Mouse (Mus musculus) bone marrow, adult 2 months (tissue): ENCODE results near the gene Camsap1. TPM values are rescaled to one million over a fixed set of nuclear protein-coding genes. Genes with fewer than 3 reads are reported as not detected.
A peak's percentile ranks its signal among the peaks of the same experiment; 100 is the strongest.

Experiments used
- H3K27ac ChIP-seq: fragments of 200-500 bp; 2 replicates; pipeline ENCODE4 v1.5.1; 2012; ENCODE audit warnings: low read depth, mild to moderate bottlenecking, control low read depth, inconsistent platforms, low read length; ENCODE audit not compliant: control insufficient read depth, poor library complexity, insufficient read depth
- H3K4me1 ChIP-seq: fragments of 200-500 bp; 2 replicates; pipeline ENCODE4 v1.6.1; 2011; ENCODE audit warnings: low read length; ENCODE audit not compliant: control insufficient read depth, insufficient read depth
- H3K4me3 ChIP-seq: fragments of 200-500 bp; replicated peaks from 2 replicates; pipeline ENCODE3; 2011; ENCODE audit warnings: mild to moderate bottlenecking, low read depth, low read length, control low read depth; ENCODE audit not compliant: control insufficient read depth
- CTCF ChIP-seq: fragments of 200-500 bp; IDR thresholded peaks from 2 replicates; pipeline ENCODE4 v1.5.1; 2011; ENCODE audit warnings: low read length, control low read depth; ENCODE audit not compliant: control insufficient read depth, insufficient read depth
- POLR2A ChIP-seq: fragments of 200-500 bp; IDR thresholded peaks from 2 replicates; pipeline ENCODE4 v1.6.1; 2011; ENCODE audit warnings: low read depth, mild to moderate bottlenecking, control low read depth, low read length, borderline replicate concordance; ENCODE audit not compliant: control insufficient read depth
- WGBS: fragments of 180-500 bp; shearing (Covaris S2); methylation state at CpG from one replicate; pipeline ENCODE4 v1.1.7; 2018; 5-methylcytosine and 5-hydroxymethylcytosine counted together
- polyA plus RNA-seq: library from polyadenylated mRNA; stranded (reverse); fragments of >200 nt; gene quantifications from 2 replicates; pipeline ENCODE4 v1.2.4, GENCODE M21; 2011; ENCODE audit warnings: low replicate concordance; ENCODE audit not compliant: missing spikeins, insufficient read depth, insufficient read length

Camsap1 gene
- polyA plus RNA-seq, 1 experiment, result 18.9 TPM

- Histone ChIP-seq H3K27ac (no peak overlapping the region), H3K4me1 (no peaks in the 10 kb centered on the region)
Observed at GRCm38 (mm10) chr2:25970426-25970825, 12.7 kb downstream of the Camsap1 start.

GRCm38 (mm10) chr2:25969319-25969718, 13.8 kb downstream of the Camsap1 start:
- no peak for TF ChIP-seq POLR2A
- TF ChIP-seq CTCF, result no peak
- WGBS, result 87% methylated on average over 4 of the region's 4 CpGs
- Histone ChIP-seq H3K4me3 (no peak overlapping the region), H3K27ac (no peak overlapping the region), H3K4me1 (no peaks in the 10 kb centered on the region)

More at GRCm38 (mm10) chr2:25970426-25970825, 12.7 kb downstream of the Camsap1 start:
- H3K4me3 ChIP-seq, result no peak overlapping the region
- no peak for TF ChIP-seq POLR2A
- no peak for TF ChIP-seq CTCF
- 29% methylated on average over 2 of the region's 2 CpGs for WGBS

- 87% methylated on average over 3 of the region's 3 CpGs for WGBS
- H3K4me3 ChIP-seq, result no peak overlapping the region
- H3K27ac ChIP-seq, result no peak overlapping the region
- TF ChIP-seq CTCF, result no peak
- TF ChIP-seq POLR2A, result no peak
- H3K4me1 ChIP-seq, result no peaks in the 10 kb centered on the region
Observed at GRCm38 (mm10) chr2:25949291-25949690, 33.8 kb downstream of the Camsap1 start.

- H3K4me1 ChIP-seq, result no peaks in the 10 kb centered on the region
- no peak overlapping the region for H3K27ac ChIP-seq
- no peak overlapping the region for H3K4me3 ChIP-seq
- TF ChIP-seq POLR2A, result no peak
- no peak for TF ChIP-seq CTCF
- 91% methylated on average over 3 of the region's 3 CpGs for WGBS
Observed at GRCm38 (mm10) chr2:25947950-25948349, 35.1 kb downstream of the Camsap1 start.

GRCm38 (mm10) chr2:25943822-25944221, 39.3 kb downstream of the Camsap1 start:
- Histone ChIP-seq H3K27ac (no peak overlapping the region), H3K4me3 (no peak overlapping the region), H3K4me1 (no peaks in the 10 kb centered on the region)
- no peak for TF ChIP-seq CTCF
- TF ChIP-seq POLR2A, result no peak
- WGBS, result 87% methylated on average over 2 of the region's 2 CpGs

- WGBS, result 20% methylated on average over 6 of the region's 6 CpGs
- TF ChIP-seq CTCF (no peak), POLR2A (no peak)
- no peak overlapping the region for H3K4me3 ChIP-seq
- no peaks in the 10 kb centered on the region for H3K4me1 ChIP-seq
- no peak overlapping the region for H3K27ac ChIP-seq
Observed at GRCm38 (mm10) chr2:25940503-25940902, 42.6 kb downstream of the Camsap1 start.

- H3K27ac ChIP-seq, result no peak overlapping the region
- no peak overlapping the region for H3K4me3 ChIP-seq
- WGBS, result 82% methylated on average over 6 of the region's 6 CpGs
- H3K4me1 ChIP-seq, result no peaks in the 10 kb centered on the region
- TF ChIP-seq CTCF, result peak; percentile 57; the same call in 1 of the 2 replicates
- no peak for TF ChIP-seq POLR2A
Observed at GRCm38 (mm10) chr2:25931249-25931859, 51.7 kb downstream of the Camsap1 start.

GRCm38 (mm10) chr2:25927821-25928220, 55.3 kb downstream of the Camsap1 start:
- WGBS, result 73% methylated on average over 7 of the region's 7 CpGs
- TF ChIP-seq CTCF, result no peak
- no peak for TF ChIP-seq POLR2A
- Histone ChIP-seq H3K4me1 (no peaks in the 10 kb centered on the region), H3K27ac (no peak overlapping the region), H3K4me3 (no peak overlapping the region)

- 31% methylated on average over 4 of the region's 4 CpGs for WGBS
- TF ChIP-seq CTCF (no peak), POLR2A (no peak)
- Histone ChIP-seq H3K4me1 (no peaks in the 10 kb centered on the region), H3K27ac (no peak overlapping the region), H3K4me3 (no peak overlapping the region)
Observed at GRCm38 (mm10) chr2:25924934-25925333, 58.1 kb downstream of the Camsap1 start.
